Comparison of ENCODE assay signal across 9 mouse cellular contexts in the genomic region with DNA sequence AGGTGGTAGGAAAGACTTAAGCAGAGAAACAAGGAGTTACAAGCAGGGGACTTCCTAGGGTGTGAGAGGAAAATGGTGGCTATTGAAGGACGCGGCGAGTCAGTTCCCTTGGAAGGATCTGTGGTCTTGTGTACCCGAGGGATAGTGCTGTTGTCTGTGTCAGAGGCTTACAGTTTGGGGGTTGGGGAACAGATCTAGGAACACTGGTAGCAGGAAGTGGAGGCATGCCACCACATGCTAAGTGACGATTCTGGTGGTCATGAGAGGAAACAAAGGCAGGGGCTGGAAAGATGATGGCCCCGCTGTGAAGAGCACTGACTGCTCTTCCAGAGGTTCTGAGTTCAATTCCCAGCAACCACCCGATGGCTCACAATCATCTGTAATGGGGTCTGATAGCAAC. TPM values are rescaled to one million over a fixed set of nuclear protein-coding genes. Genes with fewer than 3 reads are reported as not detected.
DNase-seq lines count a peak whose midpoint lies in the region; ATAC-seq and TF ChIP-seq lines count a peak whose summit lies in the region.
"Had no signal": no experiment of that assay in that cellular context is flagged by ENCODE, and none has a peak within 500 bp of the region (broad histone marks: within the 10 kb centered on the region; RNA-seq: fewer than 3 reads in every experiment).

No protein-coding gene starts in this region.

- intact Hi-C loops in gastrocnemius, postnatal 36 days (cut with DNase I) = no loop called here

- no peaks in the 10 kb centered on the region for H3K9me3 ChIP-seq in kidney, embryonic 15.5 days (replicated peaks)
- no peaks in the 10 kb centered on the region for H3K9me3 ChIP-seq in embryonic facial prominence, embryonic 15.5 days (replicated peaks)
- H3K9me3 ChIP-seq in intestine, embryonic 14.5 days (ENCODE audit: control insufficient read depth, low read length) = no peaks in the 10 kb centered on the region
- H3K9me3 ChIP-seq in midbrain, postnatal 0 days (ENCODE audit: low read length) = no peaks in the 10 kb centered on the region

- no peak for DNase-seq in kidney, adult 11 months
- peak; percentile 50 for DNase-seq in intestine, embryonic 14.5 days (ENCODE audit: low spot score)
- no peak for DNase-seq in midbrain, postnatal 0 days (ENCODE audit: low spot score)
- DNase-seq in retina, embryonic 14.5 days (ENCODE audit: low spot score) = no peak
- no peak for DNase-seq in gastrocnemius, postnatal 36 days
- DNase-seq: B cell, adult 2 months had no signal

- 0 out of 2 replicates have a peak overlapping the region, but pooled peaks have one; percentile 12 for H3K4me2 ChIP-seq in kidney, embryonic 15.5 days
- H3K4me2 ChIP-seq in embryonic facial prominence, embryonic 15.5 days (replicated peaks) = no peak overlapping the region
- 0 out of 2 replicates have a peak overlapping the region, but pooled peaks have one; percentile 0 for H3K4me2 ChIP-seq in intestine, embryonic 14.5 days (ENCODE audit: low read length)
- peak overlapping the region; percentile 24; the same call in 1 of the 2 replicates for H3K4me2 ChIP-seq in midbrain, postnatal 0 days (ENCODE audit: low read depth, low read length, poor library complexity, severe bottlenecking)

- no peaks in the 10 kb centered on the region for H3K27me3 ChIP-seq in kidney, embryonic 15.5 days
- H3K27me3 ChIP-seq in embryonic facial prominence, embryonic 15.5 days = no peaks in the 10 kb centered on the region
- H3K27me3 ChIP-seq in intestine, embryonic 14.5 days (replicated peaks; ENCODE audit: control insufficient read depth, insufficient read depth, low read length) = no peaks in the 10 kb centered on the region
- no peaks in the 10 kb centered on the region for H3K27me3 ChIP-seq in midbrain, postnatal 0 days (ENCODE audit: insufficient read depth, low read length)

- WGBS in kidney, embryonic 15.5 days = 82% methylated on average over 7 of the region's 7 CpGs
- WGBS in embryonic facial prominence, embryonic 15.5 days = 68% methylated on average over 7 of the region's 7 CpGs
- WGBS in intestine, embryonic 14.5 days = 81% methylated on average over 7 of the region's 7 CpGs
- WGBS in midbrain, postnatal 0 days = 76% methylated on average over 7 of the region's 7 CpGs

- no peak overlapping the region for H3K4me3 ChIP-seq in kidney, embryonic 15.5 days (replicated peaks)
- H3K4me3 ChIP-seq in embryonic facial prominence, embryonic 15.5 days (replicated peaks) = 0 out of 2 replicates have a peak overlapping the region, but pooled peaks have one; percentile 3
- H3K4me3 ChIP-seq in intestine, embryonic 14.5 days (ENCODE audit: low read depth, low read length) = no peak overlapping the region
- no peak overlapping the region for H3K4me3 ChIP-seq in midbrain, postnatal 0 days (ENCODE audit: low read depth, low read length)

- 0 out of 2 replicates have a peak overlapping the region, but pooled peaks have one; percentile 28 for H3K27ac ChIP-seq in kidney, embryonic 15.5 days
- no peak overlapping the region for H3K27ac ChIP-seq in embryonic facial prominence, embryonic 15.5 days (replicated peaks)
- H3K27ac ChIP-seq in intestine, embryonic 14.5 days (ENCODE audit: low read depth) = no peak overlapping the region
- no peak overlapping the region for H3K27ac ChIP-seq in midbrain, postnatal 0 days (ENCODE audit: low read depth, low read length)

- no peak overlapping the region for H3K9ac ChIP-seq in kidney, embryonic 15.5 days
- H3K9ac ChIP-seq in embryonic facial prominence, embryonic 15.5 days = no peak overlapping the region
- H3K9ac ChIP-seq in intestine, embryonic 14.5 days (ENCODE audit: low read length) = no peak overlapping the region
- H3K9ac ChIP-seq in midbrain, postnatal 0 days (replicated peaks; ENCODE audit: low read length, poor library complexity, severe bottlenecking) = 0 out of 2 replicates have a peak overlapping the region, but pooled peaks have one; percentile 19

- H3K4me1 ChIP-seq in kidney, embryonic 15.5 days = peaks cover 80% of the 10 kb centered on the region
- H3K4me1 ChIP-seq in embryonic facial prominence, embryonic 15.5 days = peaks cover 85% of the 10 kb centered on the region
- H3K4me1 ChIP-seq in intestine, embryonic 14.5 days (replicated peaks; ENCODE audit: control insufficient read depth, insufficient read depth, low read length) = peaks cover 52% of the 10 kb centered on the region
- peaks cover 25% of the 10 kb centered on the region for H3K4me1 ChIP-seq in midbrain, postnatal 0 days (ENCODE audit: insufficient read depth, low read length)

- TF ChIP-seq CTCF in midbrain, postnatal 0 days (IDR thresholded peaks at IDR 0.05) = no peak

- H3K36me3 ChIP-seq in kidney, embryonic 15.5 days = peaks cover 93% of the 10 kb centered on the region
- H3K36me3 ChIP-seq in embryonic facial prominence, embryonic 15.5 days = peaks cover 94% of the 10 kb centered on the region
- H3K36me3 ChIP-seq in intestine, embryonic 14.5 days (ENCODE audit: control insufficient read depth, insufficient read depth, low read length) = peaks cover 96% of the 10 kb centered on the region
- H3K36me3 ChIP-seq in midbrain, postnatal 0 days (ENCODE audit: insufficient read depth, low read length) = peaks cover 67% of the 10 kb centered on the region

- ATAC-seq in kidney, embryonic 15.5 days (replicated peaks; ENCODE audit: low FRiP score) = no peak
- ATAC-seq in embryonic facial prominence, embryonic 15.5 days (ENCODE audit: insufficient number of reproducible peaks, low FRiP score, low TSS enrichment, low read depth) = no peak
- no peak for ATAC-seq in intestine, embryonic 14.5 days (replicated peaks; ENCODE audit: low FRiP score, low TSS enrichment, low read depth)
- ATAC-seq in midbrain, postnatal 0 days (ENCODE audit: low FRiP score) = no peak
- ATAC-seq in activated CD4-positive, CD25-positive, alpha-beta regulatory T cell, adult 4 months = no peak

RNA-seq across cellular contexts. Expression of a gene that starts 7.0 kb away (rescaled TPM):
- 185 and 195 TPM in 2 replicates for polyA plus RNA-seq in kidney, embryonic 15.5 days (2015; fragmentation: Nextera tagmentation; extraction: Ambion mirVana)
- polyA plus RNA-seq in embryonic facial prominence, embryonic 15.5 days (2015; fragmentation: Nextera tagmentation; extraction: Ambion mirVana) = 179 and 181 TPM in 2 replicates
- polyA plus RNA-seq in intestine, embryonic 14.5 days (2014; fragmentation: Nextera tagmentation; extraction: Ambion mirVana) = 341 and 386 TPM in 2 replicates
- 905 and 948 TPM in 2 replicates for total RNA-seq in midbrain, postnatal 0 days (2014; rRNA removed)
- polyA plus RNA-seq in midbrain, postnatal 0 days (2015; fragmentation: Nextera tagmentation; extraction: Ambion mirVana) = 224 and 226 TPM in 2 replicates
- total RNA-seq in gastrocnemius, postnatal 36 days (2021) = 10 to 100 TPM in 1 of 2 experiments, 1 to 10 TPM in 1; 6.4 to 12.3 TPM
- polyA plus RNA-seq in activated CD4-positive, CD25-positive, alpha-beta regulatory T cell, adult 4 months (2017; shearing (Covaris generic)) = 10 to 100 TPM; 37.3 to 47.1 TPM

RNA-seq across cellular contexts. Expression of a gene that starts 32.4 kb away (rescaled TPM):
- 0.09 and 0.10 TPM in 2 replicates for polyA plus RNA-seq in kidney, embryonic 15.5 days (2015; fragmentation: Nextera tagmentation; extraction: Ambion mirVana)
- polyA plus RNA-seq in embryonic facial prominence, embryonic 15.5 days (2015; fragmentation: Nextera tagmentation; extraction: Ambion mirVana) = 0.16 and 0.39 TPM in 2 replicates
- polyA plus RNA-seq in intestine, embryonic 14.5 days (2014; fragmentation: Nextera tagmentation; extraction: Ambion mirVana) = 0.08 and 0.20 TPM in 2 replicates
- 0.33 and 0.44 TPM in 2 replicates for total RNA-seq in midbrain, postnatal 0 days (2014; rRNA removed)
- 0.17 TPM in 1 of 2 replicates, not detected in the other for polyA plus RNA-seq in midbrain, postnatal 0 days (2015; fragmentation: Nextera tagmentation; extraction: Ambion mirVana)
- under 1 TPM; 0.10 to 0.20 TPM for total RNA-seq in gastrocnemius, postnatal 36 days (2021)
- polyA plus RNA-seq in activated CD4-positive, CD25-positive, alpha-beta regulatory T cell, adult 4 months (2017; shearing (Covaris generic)) = under 1 TPM; 0.60 to 0.69 TPM
